In the genomic region with DNA sequence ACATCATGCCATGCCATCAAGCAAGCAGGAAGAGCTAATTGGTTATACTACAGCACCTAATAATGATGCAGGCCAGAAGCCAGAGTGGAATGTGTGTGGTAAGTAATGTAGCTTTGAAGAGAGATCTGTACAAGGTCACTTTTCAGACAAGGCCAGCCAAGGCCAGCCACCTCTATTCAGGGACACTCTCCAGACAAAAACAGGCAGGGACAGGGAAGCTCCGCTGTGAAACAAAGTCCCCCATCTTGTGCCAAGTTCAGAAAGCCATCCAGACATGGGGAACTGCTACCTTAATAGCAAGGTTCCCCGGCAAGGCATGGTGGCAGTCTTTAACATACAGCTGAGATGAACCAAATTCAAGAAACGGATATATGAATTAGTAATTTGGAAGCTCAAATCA, we compare ENCODE assay signal across 34 mouse cellular contexts. TPM values are rescaled to one million over a fixed set of nuclear protein-coding genes. Genes with fewer than 3 reads are reported as not detected.
A peak's percentile ranks its signal among the peaks of the same experiment; 100 is the strongest.
DNase-seq lines count a peak whose midpoint lies in the region; ATAC-seq and TF ChIP-seq lines count a peak whose summit lies in the region.
"Had no signal": no experiment of that assay in that cellular context is flagged by ENCODE, and none has a peak within 500 bp of the region (broad histone marks: within the 10 kb centered on the region; RNA-seq: fewer than 3 reads in every experiment).

No protein-coding gene starts in this region.

- no peak for TF ChIP-seq CTCF in heart, postnatal 0 days (IDR thresholded peaks at IDR 0.05; ENCODE audit: low read depth)

- no peaks in the 10 kb centered on the region for H3K9me3 ChIP-seq in heart, embryonic 12.5 days (replicated peaks)
- H3K9me3 ChIP-seq in heart, postnatal 0 days (replicated peaks; ENCODE audit: control insufficient read depth, low read length) = no peaks in the 10 kb centered on the region
- H3K9me3 ChIP-seq in forebrain, embryonic 11.5 days (ENCODE audit: control insufficient read depth, low read length) = no peaks in the 10 kb centered on the region
- H3K9me3 ChIP-seq: embryonic facial prominence, embryonic 10.5 days; embryonic facial prominence, embryonic 15.5 days; forebrain, embryonic 13.5 days; limb, embryonic 10.5 days; limb, embryonic 15.5 days; liver, embryonic 13.5 days; midbrain, embryonic 12.5 days; neural tube, embryonic 12.5 days had no signal

- 73% methylated on average over 3 of the region's 3 CpGs for WGBS in heart, embryonic 12.5 days
- 53% methylated on average over 3 of the region's 3 CpGs for WGBS in heart, postnatal 0 days
- WGBS in forebrain, embryonic 11.5 days = 78% methylated on average over 3 of the region's 3 CpGs

- no peak for ATAC-seq in heart, embryonic 12.5 days (ENCODE audit: insufficient number of reproducible peaks, low FRiP score)
- peak; percentile 45; the same call in 1 of the 2 replicates for ATAC-seq in heart, postnatal 0 days (ENCODE audit: insufficient read depth, low read depth)
- no peak for ATAC-seq in forebrain, embryonic 11.5 days (replicated peaks; ENCODE audit: low FRiP score)
- ATAC-seq: CD4-positive, CD25-positive, alpha-beta regulatory T cell, adult 4 months; forebrain, embryonic 13.5 days; lung, postnatal 0 days had no signal

- TF ChIP-seq EP300 in heart, postnatal 0 days (IDR thresholded peaks at IDR 0.05; ENCODE audit: low read depth) = no peak

- H3K27me3 ChIP-seq in heart, embryonic 12.5 days (replicated peaks) = no peaks in the 10 kb centered on the region
- H3K27me3 ChIP-seq in heart, postnatal 0 days (ENCODE audit: control insufficient read depth, insufficient read depth, low read length) = no peaks in the 10 kb centered on the region
- H3K27me3 ChIP-seq in forebrain, embryonic 11.5 days (ENCODE audit: control insufficient read depth, insufficient read depth, low read length) = no peaks in the 10 kb centered on the region; the same call in 1 of the 2 replicates
- H3K27me3 ChIP-seq: embryonic facial prominence, embryonic 15.5 days; limb, embryonic 15.5 days; midbrain, embryonic 12.5 days had no signal

- H3K27ac ChIP-seq in heart, embryonic 12.5 days (ENCODE audit: poor library complexity, severe bottlenecking) = peak overlapping the region; percentile 73; the same call in 1 of the 2 replicates
- H3K27ac ChIP-seq in heart, postnatal 0 days (ENCODE audit: low read depth) = peak overlapping the region; percentile 46
- H3K27ac ChIP-seq in forebrain, embryonic 11.5 days (ENCODE audit: low read depth, low read length) = no peak overlapping the region
- H3K27ac ChIP-seq: embryonic facial prominence, embryonic 10.5 days; embryonic facial prominence, embryonic 15.5 days; forebrain, embryonic 13.5 days; limb, embryonic 10.5 days; limb, embryonic 15.5 days; liver, embryonic 13.5 days; midbrain, embryonic 12.5 days; neural tube, embryonic 12.5 days; stomach, postnatal 0 days had no signal

- no peaks in the 10 kb centered on the region for H3K36me3 ChIP-seq in heart, embryonic 12.5 days
- no peaks in the 10 kb centered on the region for H3K36me3 ChIP-seq in heart, postnatal 0 days (replicated peaks; ENCODE audit: control insufficient read depth, insufficient read depth, low read length)
- H3K36me3 ChIP-seq in forebrain, embryonic 11.5 days (ENCODE audit: control insufficient read depth, insufficient read depth, low read length) = no peaks in the 10 kb centered on the region
- H3K36me3 ChIP-seq: embryonic facial prominence, embryonic 10.5 days; embryonic facial prominence, embryonic 15.5 days; limb, embryonic 10.5 days; limb, embryonic 15.5 days; liver, embryonic 13.5 days; midbrain, embryonic 12.5 days; neural tube, embryonic 12.5 days had no signal

- intact Hi-C loops in heart, postnatal 25 days (cut with DNase I) = no loop called here

- no peak overlapping the region for H3K4me3 ChIP-seq in heart, embryonic 12.5 days
- no peak overlapping the region for H3K4me3 ChIP-seq in heart, postnatal 0 days (ENCODE audit: low read depth, low read length)
- H3K4me3 ChIP-seq in forebrain, embryonic 11.5 days (ENCODE audit: low read depth, low read length) = no peak overlapping the region
- H3K4me3 ChIP-seq: embryonic facial prominence, embryonic 10.5 days; embryonic facial prominence, embryonic 15.5 days; forebrain, embryonic 13.5 days; limb, embryonic 10.5 days; limb, embryonic 15.5 days; liver, embryonic 13.5 days; megakaryocyte, embryonic 14.5 days; midbrain, embryonic 12.5 days; myocyte; neural tube, embryonic 12.5 days had no signal

- no peak overlapping the region for H3K4me2 ChIP-seq in heart, embryonic 12.5 days
- no peak overlapping the region for H3K4me2 ChIP-seq in heart, postnatal 0 days (ENCODE audit: low read depth, low read length)
- no peak overlapping the region for H3K4me2 ChIP-seq in forebrain, embryonic 11.5 days (ENCODE audit: low read depth, low read length, severe bottlenecking)
- H3K4me2 ChIP-seq: embryonic facial prominence, embryonic 15.5 days; forebrain, embryonic 13.5 days; limb, embryonic 15.5 days; liver, embryonic 13.5 days; midbrain, embryonic 12.5 days; neural tube, embryonic 12.5 days had no signal

- no peak overlapping the region for H3K9ac ChIP-seq in heart, embryonic 12.5 days
- no peak overlapping the region for H3K9ac ChIP-seq in heart, postnatal 0 days (replicated peaks; ENCODE audit: low read depth, low read length)
- H3K9ac ChIP-seq in forebrain, embryonic 11.5 days (ENCODE audit: low read length) = no peak overlapping the region
- H3K9ac ChIP-seq: embryonic facial prominence, embryonic 15.5 days; forebrain, embryonic 13.5 days; limb, embryonic 15.5 days; liver, embryonic 13.5 days; midbrain, embryonic 12.5 days; neural tube, embryonic 12.5 days had no signal

- peaks cover 11% of the 10 kb centered on the region for H3K4me1 ChIP-seq in heart, embryonic 12.5 days (replicated peaks)
- H3K4me1 ChIP-seq in heart, postnatal 0 days (ENCODE audit: control insufficient read depth, insufficient read depth) = no peaks in the 10 kb centered on the region
- H3K4me1 ChIP-seq in forebrain, embryonic 11.5 days (replicated peaks; ENCODE audit: control insufficient read depth, insufficient read depth, low read length) = no peaks in the 10 kb centered on the region
- H3K4me1 ChIP-seq: embryonic facial prominence, embryonic 15.5 days had no signal

- no peak for DNase-seq in heart, adult 9 months (ENCODE audit: low spot score in 2 of 2)
- DNase-seq in heart, postnatal 0 days (ENCODE audit: low spot score) = no peak
- DNase-seq in heart, postnatal 25 days (ENCODE audit: low spot score) = no peak
- peak; percentile 5 for DNase-seq in Muller cell, postnatal 12 days (ENCODE audit: inconsistent ontology term)
- DNase-seq in adrenal gland, adult 8-10 months = peak; percentile 70
- DNase-seq in forebrain, embryonic 11.5 days (ENCODE audit: low spot score) = no peak
- DNase-seq in spleen, postnatal 14 days (ENCODE audit: low spot score in 2 of 2) = no peak
- DNase-seq: cerebellum, adult 8-10 months; cerebellum, postnatal 25 days; gastrocnemius, postnatal 14 days; kidney, adult 18-20 months; kidney, postnatal 4 days; liver, embryonic 13.5 days; lung, adult 18-20 months; lung, postnatal 4 days; right cerebral cortex, postnatal 25 days; spleen, adult 18-20 months; thymus, postnatal 4 days had no signal

RNA-seq across cellular contexts. Expression of a gene that starts 4.5 kb away (rescaled TPM):
- 30.7 and 34.7 TPM in 2 replicates for polyA plus RNA-seq in heart, embryonic 12.5 days (2016; fragmentation: Nextera tagmentation; extraction: Ambion mirVana)
- 14.9 and 21.1 TPM in 2 replicates for total RNA-seq in heart, postnatal 0 days (2014; rRNA removed; ENCODE audit: low replicate concordance)
- polyA plus RNA-seq in heart, postnatal 0 days (2015; fragmentation: Nextera tagmentation; extraction: Ambion mirVana) = 26.2 and 26.8 TPM in 2 replicates
- total RNA-seq in heart, postnatal 25 days (2021) = 10 to 100 TPM; 18.4 to 19.4 TPM
- 10 to 100 TPM; 28.7 to 94.6 (median 58.6) TPM for total RNA-seq in adrenal gland, adult 8-10 months (2022)
- 35.4 and 38.4 TPM in 2 replicates for polyA plus RNA-seq in forebrain, embryonic 11.5 days (2014; fragmentation: Nextera tagmentation; extraction: Ambion mirVana)

RNA-seq across cellular contexts. Expression of a gene that starts 18.7 kb away (rescaled TPM):
- polyA plus RNA-seq in heart, embryonic 12.5 days (2016; fragmentation: Nextera tagmentation; extraction: Ambion mirVana) = 0.26 and 0.52 TPM in 2 replicates
- total RNA-seq in heart, postnatal 0 days (2014; rRNA removed; ENCODE audit: low replicate concordance) = not detected in 2 replicates
- 0.16 TPM in 1 of 2 replicates, not detected in the other for polyA plus RNA-seq in heart, postnatal 0 days (2015; fragmentation: Nextera tagmentation; extraction: Ambion mirVana)
- not detected for total RNA-seq in heart, postnatal 25 days (2021)
- total RNA-seq in adrenal gland, adult 8-10 months (2022) = under 1 TPM in 2 of 4 experiments, not detected in 2; 0.35 to 0.49 TPM
- polyA plus RNA-seq in forebrain, embryonic 11.5 days (2014; fragmentation: Nextera tagmentation; extraction: Ambion mirVana) = 0.52 TPM in 1 of 2 replicates, not detected in the other
- total RNA-seq: gastrocnemius, postnatal 14 days; layer of hippocampus, adult 8-10 months; layer of hippocampus, postnatal 25 days; left cerebral cortex, adult 8-10 months had no signal
- polyA plus RNA-seq: forebrain, embryonic 13.5 days; limb, embryonic 15.5 days; lung, postnatal 0 days; midbrain, embryonic 12.5 days; myocyte had no signal

Comparison
In these comparisons a context has a peak if more than half of its experiments do, and no peak if none do; other contexts are left out.
1. DNase-seq: peak in Muller cell, postnatal 12 days (single experiment) and adrenal gland, adult 8-10 months (single experiment); none in heart, adult 9 months (0 of 2), heart, postnatal 0 days (single experiment), heart, postnatal 25 days (single experiment), forebrain, embryonic 11.5 days (single experiment) and spleen, postnatal 14 days (0 of 2).